Mouse (Mus musculus) olfactory bulb, adult 2 months (tissue): ENCODE data around the gene Ccdc169.

Source experiments
- CTCF ChIP-seq: fragments of 200-500 bp; IDR thresholded peaks from 2 replicates; pipeline ENCODE4 v1.5.1; 2012; ENCODE audit warnings: low read depth, mild to moderate bottlenecking, low read length, moderate library complexity; ENCODE audit not compliant: insufficient read depth
- POLR2A ChIP-seq: fragments of 200-500 bp; IDR thresholded peaks from 2 replicates; pipeline ENCODE4 v1.6.1; 2012; ENCODE audit warnings: mild to moderate bottlenecking, low read depth, low read length, moderate library complexity; ENCODE audit not compliant: insufficient read depth

GRCm38 (mm10) chr3:55212254-55212653 lies 75.1 kb downstream of the Ccdc169 start:
- no peak for TF ChIP-seq CTCF
- TF ChIP-seq POLR2A = no peak
